Mouse (Mus musculus): ENCODE measurements around the gene Yipf2. TPM values are rescaled to one million over a fixed set of nuclear protein-coding genes. Genes with fewer than 3 reads are reported as not detected.

The Yipf2 gene
- polyA plus RNA-seq, 1 experiment = 35.9 TPM

- no peaks in the 10 kb centered on the region for H3K27me3 ChIP-seq (ENCODE audit: control insufficient read depth, insufficient read depth, low read length)
- H3K27ac ChIP-seq (ENCODE audit: insufficient read depth, low read depth, low read length) = no peak overlapping the region
- H3K4me1 ChIP-seq (ENCODE audit: control insufficient read depth, insufficient read depth, insufficient read length, low read length) = no peaks in the 10 kb centered on the region
- H3K4me3 ChIP-seq (ENCODE audit: low read depth, low read length) = no peak overlapping the region
- H3K36me3 ChIP-seq (ENCODE audit: control insufficient read depth, insufficient read depth, low read length) = peaks cover 39% of the 10 kb centered on the region
- 94% methylated on average over 8 of the region's 8 CpGs for WGBS
- TF ChIP-seq CTCF (IDR thresholded peaks at IDR 0.05; ENCODE audit: extremely low read depth, insufficient read length, insufficient replicate concordance, low read depth, low read length) (no peak), POLR2A (IDR thresholded peaks at IDR 0.05; ENCODE audit: low read depth, low read length) (no peak)
These were observed 18.4 kb downstream of the Yipf2 start for GRCm38 (mm10) chr9:21574012-21574801.

GRCm38 (mm10) chr9:21568657-21569255, 23.9 kb downstream of the Yipf2 start:
- WGBS = 86% methylated on average over 8 of the region's 8 CpGs

GRCm38 (mm10) chr9:21567051-21567450, 25.6 kb downstream of the Yipf2 start:
- H3K36me3 ChIP-seq (ENCODE audit: control insufficient read depth, insufficient read depth, low read length) = peaks cover 14% of the 10 kb centered on the region
- 62% methylated on average over 2 of the region's 2 CpGs for WGBS
- no peak overlapping the region for H3K27ac ChIP-seq (ENCODE audit: insufficient read depth, low read depth, low read length)
- no peaks in the 10 kb centered on the region for H3K27me3 ChIP-seq (ENCODE audit: control insufficient read depth, insufficient read depth, low read length)
- no peak for TF ChIP-seq CTCF (IDR thresholded peaks at IDR 0.05; ENCODE audit: extremely low read depth, insufficient read length, insufficient replicate concordance, low read depth, low read length)
- H3K4me3 ChIP-seq (ENCODE audit: low read depth, low read length) = no peak overlapping the region
- H3K4me1 ChIP-seq (ENCODE audit: control insufficient read depth, insufficient read depth, insufficient read length, low read length) = no peaks in the 10 kb centered on the region; the same call in 1 of the 2 replicates

More at GRCm38 (mm10) chr9:21568657-21569255, 23.9 kb downstream of the Yipf2 start:
- H3K36me3 ChIP-seq (ENCODE audit: control insufficient read depth, insufficient read depth, low read length) = peaks cover 21% of the 10 kb centered on the region
- H3K4me1 ChIP-seq (ENCODE audit: control insufficient read depth, insufficient read depth, insufficient read length, low read length) = no peaks in the 10 kb centered on the region; the same call in 1 of the 2 replicates
- H3K27me3 ChIP-seq (ENCODE audit: control insufficient read depth, insufficient read depth, low read length) = no peaks in the 10 kb centered on the region
- H3K4me3 ChIP-seq (ENCODE audit: low read depth, low read length) = no peak overlapping the region
- no peak overlapping the region for H3K27ac ChIP-seq (ENCODE audit: insufficient read depth, low read depth, low read length)
- TF ChIP-seq CTCF (IDR thresholded peaks at IDR 0.05; ENCODE audit: extremely low read depth, insufficient read length, insufficient replicate concordance, low read depth, low read length) (no peak), POLR2A (IDR thresholded peaks at IDR 0.05; ENCODE audit: low read depth, low read length) (no peak)

- H3K36me3 ChIP-seq (ENCODE audit: control insufficient read depth, insufficient read depth, low read length) = peaks cover 11% of the 10 kb centered on the region
- H3K27me3 ChIP-seq (ENCODE audit: control insufficient read depth, insufficient read depth, low read length) = no peaks in the 10 kb centered on the region
- 84% methylated on average over 1 of the region's 1 CpGs for WGBS
- TF ChIP-seq CTCF (IDR thresholded peaks at IDR 0.05; ENCODE audit: extremely low read depth, insufficient read length, insufficient replicate concordance, low read depth, low read length) (no peak), POLR2A (IDR thresholded peaks at IDR 0.05; ENCODE audit: low read depth, low read length) (no peak)
- H3K4me3 ChIP-seq (ENCODE audit: low read depth, low read length) = no peak overlapping the region
- no peak overlapping the region for H3K27ac ChIP-seq (ENCODE audit: insufficient read depth, low read depth, low read length)
- H3K4me1 ChIP-seq (ENCODE audit: control insufficient read depth, insufficient read depth, insufficient read length, low read length) = no peaks in the 10 kb centered on the region; the same call in 1 of the 2 replicates
These were observed 26.1 kb downstream of the Yipf2 start for GRCm38 (mm10) chr9:21566538-21566937.

GRCm38 (mm10) chr9:21565004-21565586, 27.5 kb downstream of the Yipf2 start:
- no peak overlapping the region for H3K4me3 ChIP-seq (ENCODE audit: low read depth, low read length)
- WGBS = 69% methylated on average over 4 of the region's 4 CpGs
- H3K27ac ChIP-seq (ENCODE audit: insufficient read depth, low read depth, low read length) = no peak overlapping the region
- no peaks in the 10 kb centered on the region; the same call in 1 of the 2 replicates for H3K4me1 ChIP-seq (ENCODE audit: control insufficient read depth, insufficient read depth, insufficient read length, low read length)
- no peak for TF ChIP-seq POLR2A (IDR thresholded peaks at IDR 0.05; ENCODE audit: low read depth, low read length)
- no peak for TF ChIP-seq CTCF (IDR thresholded peaks at IDR 0.05; ENCODE audit: extremely low read depth, insufficient read length, insufficient replicate concordance, low read depth, low read length)
- no peaks in the 10 kb centered on the region for H3K27me3 ChIP-seq (ENCODE audit: control insufficient read depth, insufficient read depth, low read length)
- peaks cover 7% of the 10 kb centered on the region for H3K36me3 ChIP-seq (ENCODE audit: control insufficient read depth, insufficient read depth, low read length)

GRCm38 (mm10) chr9:21564420-21564819, 28.2 kb downstream of the Yipf2 start:
- TF ChIP-seq POLR2A (IDR thresholded peaks at IDR 0.05; ENCODE audit: low read depth, low read length) = no peak
- no peak for TF ChIP-seq CTCF (IDR thresholded peaks at IDR 0.05; ENCODE audit: extremely low read depth, insufficient read length, insufficient replicate concordance, low read depth, low read length)
- 65% methylated on average over 1 of the region's 1 CpGs for WGBS
- Histone ChIP-seq H3K36me3 (ENCODE audit: control insufficient read depth, insufficient read depth, low read length) (0 out of 2 replicates have a peak, but pooled peaks cover 2% of the 10 kb centered on the region), H3K27ac (ENCODE audit: insufficient read depth, low read depth, low read length) (no peak overlapping the region), H3K4me3 (ENCODE audit: low read depth, low read length) (no peak overlapping the region), H3K4me1 (ENCODE audit: control insufficient read depth, insufficient read depth, insufficient read length, low read length) (no peaks in the 10 kb centered on the region; the same call in 1 of the 2 replicates), H3K27me3 (ENCODE audit: control insufficient read depth, insufficient read depth, low read length) (no peaks in the 10 kb centered on the region)

- H3K27ac ChIP-seq (ENCODE audit: insufficient read depth, low read depth, low read length) = peak overlapping the region; percentile 79
- H3K27me3 ChIP-seq (ENCODE audit: control insufficient read depth, insufficient read depth, low read length) = no peaks in the 10 kb centered on the region
- no peak overlapping the region for H3K4me3 ChIP-seq (ENCODE audit: low read depth, low read length)
- no peaks in the 10 kb centered on the region for H3K36me3 ChIP-seq (ENCODE audit: control insufficient read depth, insufficient read depth, low read length)
- H3K4me1 ChIP-seq (ENCODE audit: control insufficient read depth, insufficient read depth, insufficient read length, low read length) = peaks cover 13% of the 10 kb centered on the region
- 90% methylated on average over 3 of the region's 3 CpGs for WGBS
- TF ChIP-seq CTCF (IDR thresholded peaks at IDR 0.05; ENCODE audit: extremely low read depth, insufficient read length, insufficient replicate concordance, low read depth, low read length) = no peak
These were observed 33.5 kb downstream of the Yipf2 start for GRCm38 (mm10) chr9:21559151-21559550.
